Mouse (Mus musculus): Measurements from ENCODE around the gene Cited2.

GRCm38 (mm10) chr10:17775079-17775478, 52.1 kb downstream of the Cited2 start:
- TF ChIP-seq POLR2A (IDR thresholded peaks at IDR 0.05; ENCODE audit: borderline replicate concordance, extremely low read depth, low read depth, low read length) (no peak), CTCF (IDR thresholded peaks at IDR 0.05; ENCODE audit: insufficient read depth, low read length) (no peak)

All from lung, adult 2 months (tissue).